Mouse (Mus musculus) E14TG2a.4 (cell line): ENCODE measurements around the gene Btg2.

Source experiments
- CTCF ChIP-seq: conservative IDR thresholded peaks from 2 replicates; pipeline ENCODE4 v1.5.1; 2014; ENCODE audit warnings: low read length
- NANOG ChIP-seq: IDR thresholded peaks from 2 replicates; pipeline ENCODE4 v1.6.1; 2014; ENCODE audit warnings: borderline replicate concordance, low read length, mixed read lengths
- POU5F1 ChIP-seq: IDR thresholded peaks from 2 replicates; pipeline ENCODE4 v1.6.1; 2014; ENCODE audit warnings: low read length, borderline replicate concordance

DNA sequence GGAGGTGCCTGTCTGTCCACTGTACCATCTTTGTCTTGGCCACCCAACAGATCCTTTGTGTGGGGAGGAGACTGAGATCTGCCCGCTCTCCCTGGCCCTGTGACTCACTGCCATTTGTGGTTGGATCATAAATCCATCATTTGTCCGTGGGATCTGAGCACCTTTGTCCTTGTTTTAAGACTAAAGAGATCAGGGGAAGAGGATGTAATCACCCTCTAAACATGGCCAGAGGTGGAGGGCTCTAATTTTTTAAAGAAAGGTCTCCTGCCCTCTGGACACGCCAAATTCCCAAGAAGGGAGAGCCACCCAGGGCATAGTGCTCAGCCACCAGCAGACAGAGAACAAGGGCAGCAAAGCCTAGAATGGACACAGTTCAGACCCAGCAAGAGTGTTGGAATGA lies 12.9 kb upstream of the Btg2 start:
- TF ChIP-seq POU5F1 = no peak
- no peak for TF ChIP-seq CTCF
- no peak for TF ChIP-seq NANOG
